Mouse (Mus musculus) G1E (cell line): ENCODE results near the gene Ninj1.

Experiments
- CTCF ChIP-seq: IDR thresholded peaks from 2 replicates; pipeline ENCODE4 v1.5.1; 2012; ENCODE audit warnings: low read depth, low read length, inconsistent platforms, mixed read lengths
- GATA1 ChIP-seq: IDR thresholded peaks from 2 replicates; pipeline ENCODE4 v1.6.1; 2012; ENCODE audit warnings: borderline replicate concordance, low read length, inconsistent platforms, mixed read lengths
- POLR2AphosphoS5 ChIP-seq: IDR thresholded peaks from 2 replicates; pipeline ENCODE4 v1.6.1; 2012; ENCODE audit warnings: low read depth, low read length, inconsistent platforms; ENCODE audit not compliant: insufficient replicate concordance

GRCm38 (mm10) chr13:49144451-49144850, 42.8 kb upstream of the Ninj1 start:
- TF ChIP-seq CTCF (no peak), GATA1 (no peak), POLR2AphosphoS5 (no peak)
